Mouse (Mus musculus) 3134 (cell line): ENCODE results near the gene Bag6.

Experiments used
- DNase-seq: peaks from one replicate; pipeline ENCODE4 v3.0.0-alpha.2; 2011; ENCODE audit warnings: low spot score; ENCODE audit not compliant: insufficient read length; ENCODE audit errors: extremely low read depth

Bag6 gene

DNA sequence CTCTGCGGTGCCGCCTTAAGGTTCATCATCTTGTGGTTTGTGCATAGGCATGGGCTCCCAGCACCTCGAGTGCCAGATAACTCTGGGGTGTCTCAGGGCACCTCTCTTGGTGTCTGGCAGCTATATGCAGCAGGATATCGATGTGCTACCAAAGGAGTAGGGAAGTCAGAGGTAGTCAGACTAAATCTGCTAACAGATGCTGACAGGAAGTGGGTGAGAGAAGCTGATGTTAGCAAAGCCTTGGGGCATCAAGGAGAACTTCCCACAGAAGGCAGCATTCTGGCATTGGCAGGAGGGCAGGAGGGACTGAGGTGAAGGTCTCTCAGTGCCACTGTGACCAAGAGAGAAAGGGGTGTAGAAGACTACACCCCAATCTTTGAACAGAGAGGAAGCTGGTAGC lies 55.1 kb downstream of the Bag6 start:
- no peak for DNase-seq

DNA sequence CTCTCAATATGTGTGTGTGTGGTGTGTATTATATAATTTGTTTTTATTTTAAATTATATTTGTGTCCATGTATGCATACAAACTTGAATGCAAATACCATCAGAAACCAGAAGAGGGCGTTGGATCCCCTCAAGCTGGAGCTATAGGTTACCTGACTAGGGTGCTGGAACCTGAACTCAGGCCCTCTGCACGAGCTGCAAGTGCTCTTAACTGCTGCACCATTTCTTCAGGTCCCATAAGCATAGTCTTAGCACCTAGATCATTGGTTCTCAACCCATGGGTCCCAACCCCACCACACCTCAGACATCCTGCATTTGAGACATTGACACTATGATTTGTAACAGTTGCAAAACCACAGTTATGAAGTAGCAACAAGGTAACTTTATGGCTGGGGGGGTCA lies 56.7 kb downstream of the Bag6 start:
- DNase-seq, result no peak

DNA sequence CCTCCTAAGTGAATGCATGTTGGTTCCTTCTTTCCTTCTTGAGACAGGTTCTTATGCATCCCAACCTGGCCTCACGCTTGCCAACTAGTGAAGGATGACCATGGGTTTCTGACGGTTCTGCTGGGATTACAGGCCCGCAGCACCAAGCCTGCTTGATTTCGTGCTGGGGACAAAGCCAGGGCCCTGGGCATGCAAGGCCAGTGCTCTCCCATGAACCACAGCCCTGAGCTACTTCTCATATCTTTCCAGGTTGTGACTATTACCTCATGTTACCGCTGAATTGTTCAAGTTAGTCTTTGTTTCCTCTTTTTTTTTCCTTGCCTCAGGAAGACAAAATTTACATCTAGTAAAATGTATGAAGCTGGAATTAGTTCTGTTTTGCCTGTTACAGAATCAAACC lies 57.9 kb downstream of the Bag6 start:
- no peak for DNase-seq

DNA sequence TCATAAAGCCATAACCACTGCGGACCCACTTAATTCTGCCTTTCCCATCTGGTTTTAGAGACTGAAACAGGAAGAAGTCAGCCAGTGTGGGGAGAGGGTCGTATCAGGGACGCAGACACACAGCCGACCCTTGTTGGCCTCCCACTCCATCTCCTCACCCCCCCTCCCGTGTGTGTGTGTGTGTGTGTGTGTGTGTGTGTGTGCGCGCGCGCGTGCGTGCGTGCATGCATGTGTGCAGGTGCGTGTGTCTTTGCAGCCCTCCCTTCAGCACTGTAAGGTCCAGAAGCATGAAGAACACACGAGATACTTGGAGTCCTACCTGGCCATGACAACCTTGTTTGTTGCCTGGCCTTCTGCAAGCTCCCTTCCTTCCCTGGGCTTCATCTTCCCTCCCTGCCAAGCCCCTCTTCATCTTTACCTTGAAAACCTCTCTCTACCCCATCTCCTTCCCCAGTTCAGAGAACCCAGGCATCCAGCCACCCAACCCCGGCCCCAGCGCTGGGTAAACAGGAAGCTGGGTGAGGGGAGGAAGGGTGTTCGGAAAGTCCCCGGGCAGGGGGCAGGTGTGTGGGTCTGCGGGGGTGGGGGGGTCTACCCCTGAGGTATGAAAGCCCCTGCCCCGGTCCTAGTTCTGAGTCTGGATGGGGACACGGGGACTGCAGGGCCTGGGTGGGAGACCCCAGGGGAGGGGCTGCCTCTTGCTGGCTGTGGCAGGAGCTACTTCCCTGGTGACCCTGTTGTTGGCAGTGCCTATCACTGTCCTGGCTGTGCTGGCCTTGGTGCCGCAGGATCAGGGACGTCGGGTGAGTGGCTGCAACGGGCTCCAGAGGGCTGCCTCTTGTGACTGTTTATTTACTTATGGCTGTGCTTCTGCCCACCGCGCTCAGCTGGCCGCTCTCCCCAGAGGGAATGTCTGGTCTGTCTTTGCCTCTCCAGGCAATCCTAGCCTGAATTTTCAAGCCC lies 59.2 kb downstream of the Bag6 start, which contains the start of gene Ltb:
TSS of gene Ltb (plus strand) at position 559 of the 963 bp plus-strand sequence.
- no peak for DNase-seq

DNA sequence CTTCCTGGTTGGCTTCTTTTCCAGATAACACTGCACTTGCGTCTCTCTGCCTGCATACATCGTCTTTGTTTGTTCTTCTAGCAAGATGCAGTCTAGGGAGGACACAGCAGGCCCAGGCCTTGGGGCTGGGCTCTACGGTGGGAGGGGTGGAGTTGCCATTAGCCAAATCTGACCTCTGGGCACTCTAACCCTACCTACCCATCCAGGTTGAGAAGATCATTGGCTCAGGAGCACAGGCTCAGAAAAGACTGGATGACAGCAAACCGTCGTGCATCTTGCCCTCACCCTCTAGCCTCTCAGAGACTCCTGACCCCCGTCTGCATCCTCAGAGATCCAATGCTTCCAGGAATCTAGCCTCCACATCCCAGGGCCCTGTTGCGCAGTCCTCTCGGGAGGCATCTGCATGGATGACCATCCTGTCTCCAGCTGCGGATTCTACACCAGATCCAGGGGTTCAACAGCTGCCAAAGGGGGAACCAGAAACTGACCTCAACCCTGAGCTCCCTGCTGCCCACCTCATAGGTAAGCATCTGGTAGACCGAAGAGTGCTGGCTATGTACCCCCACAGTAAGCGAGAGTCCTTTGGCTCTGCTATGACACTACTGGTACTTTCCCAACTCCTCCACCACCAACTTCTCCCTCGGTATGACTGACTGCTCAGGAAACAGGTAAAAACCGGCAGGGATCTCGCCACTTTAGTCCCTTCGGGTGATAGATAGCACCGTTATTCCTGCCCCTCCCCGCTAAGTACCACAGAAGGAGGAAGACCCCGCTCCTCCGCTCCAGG lies 60.1 kb downstream of the Bag6 start:
- no peak for DNase-seq

DNA sequence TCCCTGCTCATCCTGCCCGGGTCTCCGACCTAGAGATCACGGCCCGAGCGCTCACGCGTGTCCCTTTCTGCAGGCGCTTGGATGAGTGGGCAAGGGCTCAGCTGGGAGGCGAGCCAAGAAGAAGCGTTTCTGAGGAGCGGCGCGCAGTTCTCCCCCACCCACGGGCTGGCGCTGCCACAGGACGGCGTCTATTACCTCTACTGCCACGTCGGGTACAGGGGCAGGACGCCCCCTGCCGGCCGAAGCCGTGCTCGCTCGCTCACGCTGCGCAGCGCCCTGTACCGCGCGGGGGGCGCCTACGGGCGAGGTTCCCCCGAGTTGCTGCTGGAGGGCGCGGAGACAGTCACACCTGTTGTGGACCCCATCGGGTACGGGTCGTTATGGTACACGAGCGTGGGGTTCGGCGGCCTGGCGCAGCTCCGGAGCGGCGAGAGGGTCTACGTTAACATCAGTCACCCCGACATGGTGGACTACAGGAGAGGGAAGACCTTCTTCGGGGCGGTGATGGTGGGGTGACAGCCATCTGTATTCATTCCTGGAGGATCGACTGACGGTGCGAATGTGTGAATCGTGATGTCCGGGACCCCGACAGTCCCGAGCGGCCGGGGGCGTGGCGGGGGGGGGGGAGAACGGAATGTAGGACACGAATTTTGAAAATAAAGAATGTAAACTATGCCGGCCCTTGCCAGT lies 60.8 kb downstream of the Bag6 start:
- DNase-seq, result no peak

DNA sequence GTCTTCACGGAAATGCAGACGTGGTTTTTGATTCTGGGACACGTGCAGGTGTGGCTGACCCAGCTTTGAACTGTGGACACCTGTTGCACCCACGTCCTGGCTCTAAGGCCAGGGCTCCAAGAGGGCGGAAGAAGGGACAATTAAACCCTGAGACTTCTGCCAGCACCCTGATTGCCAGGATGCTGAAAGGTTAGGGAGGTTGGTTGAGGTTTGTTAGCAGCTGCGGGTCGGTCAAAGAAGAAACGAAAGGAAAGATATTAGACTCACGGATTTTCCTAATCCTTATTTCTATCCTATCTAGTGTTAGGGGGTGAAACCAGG lies 61.3 kb downstream of the Bag6 start:
- DNase-seq, result no peak
